In the genomic region with DNA sequence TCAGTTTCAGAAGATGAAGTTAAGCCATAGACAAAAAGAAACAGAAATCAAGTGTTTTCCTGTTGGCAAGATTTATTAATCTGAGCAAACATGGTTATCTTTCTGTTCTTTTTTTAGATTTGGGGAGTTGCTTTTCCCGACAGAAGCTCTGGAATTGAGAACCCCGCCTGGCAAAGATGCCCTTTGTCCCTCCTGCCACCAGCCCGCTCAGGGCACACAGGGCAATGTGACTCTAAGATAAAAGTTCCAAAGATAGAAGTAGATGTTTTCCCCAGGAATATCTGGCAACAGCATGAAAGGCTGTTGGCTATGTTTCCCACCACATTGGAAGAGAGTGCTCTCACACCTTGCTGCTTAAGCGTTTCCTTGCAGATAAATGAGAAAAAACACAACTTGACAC, we compare ENCODE assay signal across 18 mouse cellular contexts.
DNase-seq lines count a peak whose midpoint lies in the region; ATAC-seq and TF ChIP-seq lines count a peak whose summit lies in the region.
"Had no signal": no experiment of that assay in that cellular context is flagged by ENCODE, and none has a peak within 500 bp of the region (broad histone marks: within the 10 kb centered on the region; RNA-seq: fewer than 3 reads in every experiment).

No protein-coding gene starts in this region.

- H3K4me2 ChIP-seq in kidney, embryonic 15.5 days: no peak overlapping the region
- peak overlapping the region; percentile 19; the same call in 1 of the 2 replicates for H3K4me2 ChIP-seq in heart, embryonic 14.5 days (ENCODE audit: low read length)
- H3K4me2 ChIP-seq in intestine, postnatal 0 days (replicated peaks; ENCODE audit: low read depth): 0 out of 2 replicates have a peak overlapping the region, but pooled peaks have one; percentile 2
- H3K4me2 ChIP-seq: hindbrain, embryonic 15.5 days; liver, embryonic 15.5 days; midbrain, embryonic 13.5 days had no signal

- no peaks in the 10 kb centered on the region for H3K9me3 ChIP-seq in kidney, embryonic 15.5 days (replicated peaks)
- no peaks in the 10 kb centered on the region for H3K9me3 ChIP-seq in heart, embryonic 14.5 days (ENCODE audit: control insufficient read depth, low read length)
- no peaks in the 10 kb centered on the region for H3K9me3 ChIP-seq in intestine, postnatal 0 days (ENCODE audit: control insufficient read depth)
- H3K9me3 ChIP-seq: forebrain, embryonic 10.5 days; hindbrain, embryonic 15.5 days; liver, embryonic 15.5 days; midbrain, embryonic 13.5 days had no signal

- peak; percentile 8 for DNase-seq in adrenal gland, postnatal 14 days
- DNase-seq in adrenal gland, adult 18-20 months (ENCODE audit: low spot score in 2 of 2): no peak
- DNase-seq in kidney, adult 2 months: peak; percentile 64
- DNase-seq in right cerebral cortex, postnatal 25 days: no peak
- DNase-seq in lung, adult 18-20 months: no peak
- DNase-seq: cerebellum, adult 8-10 months; gastrocnemius, postnatal 36 days; layer of hippocampus, postnatal 36 days; right cerebral cortex, postnatal 14 days had no signal

- peaks cover 8% of the 10 kb centered on the region; the same call in 1 of the 2 replicates for H3K4me1 ChIP-seq in kidney, adult 2 months (ENCODE audit: control insufficient read depth, insufficient read depth, low read length)
- no peaks in the 10 kb centered on the region for H3K4me1 ChIP-seq in kidney, embryonic 15.5 days
- 0 out of 4 replicates have a peak, but pooled peaks cover 3 to 11% of the 10 kb centered on the region in 2 experiments for H3K4me1 ChIP-seq in heart, embryonic 14.5 days (ENCODE audit: control insufficient read depth in 2 of 2, insufficient read depth in 2 of 2, low read length in 2 of 2)
- H3K4me1 ChIP-seq in intestine, postnatal 0 days (replicated peaks; ENCODE audit: control insufficient read depth, insufficient read depth, low read length): no peaks in the 10 kb centered on the region; the same call in 1 of the 2 replicates
- H3K4me1 ChIP-seq: forebrain, embryonic 10.5 days; hindbrain, embryonic 15.5 days; liver, embryonic 15.5 days; midbrain, embryonic 13.5 days had no signal

- no peaks in the 10 kb centered on the region for H3K27me3 ChIP-seq in kidney, adult 2 months (replicated peaks; ENCODE audit: control insufficient read depth, insufficient read depth, low read length)
- no peaks in the 10 kb centered on the region for H3K27me3 ChIP-seq in kidney, embryonic 15.5 days
- no peaks in the 10 kb centered on the region for H3K27me3 ChIP-seq in heart, embryonic 14.5 days (ENCODE audit: control insufficient read depth, insufficient read depth, low read length)
- no peaks in the 10 kb centered on the region for H3K27me3 ChIP-seq in intestine, postnatal 0 days (replicated peaks; ENCODE audit: control insufficient read depth, insufficient read depth, low read length)
- H3K27me3 ChIP-seq: hindbrain, embryonic 15.5 days; liver, embryonic 15.5 days; midbrain, embryonic 13.5 days had no signal

- H3K36me3 ChIP-seq in kidney, adult 2 months (ENCODE audit: control insufficient read depth, insufficient read depth, low read length): no peaks in the 10 kb centered on the region
- H3K36me3 ChIP-seq in kidney, embryonic 15.5 days: no peaks in the 10 kb centered on the region
- H3K36me3 ChIP-seq in heart, embryonic 14.5 days (ENCODE audit: control insufficient read depth, insufficient read depth, low read length): no peaks in the 10 kb centered on the region
- no peaks in the 10 kb centered on the region for H3K36me3 ChIP-seq in intestine, postnatal 0 days (ENCODE audit: control insufficient read depth, insufficient read depth)
- H3K36me3 ChIP-seq: hindbrain, embryonic 15.5 days; liver, embryonic 15.5 days had no signal

- TF ChIP-seq CTCF in kidney, adult 2 months (conservative IDR thresholded peaks at IDR 0.05; ENCODE audit: insufficient read depth, insufficient read length, low read depth, low read length): no peak
- no peak for TF ChIP-seq CTCF in intestine, postnatal 0 days (IDR thresholded peaks at IDR 0.05; ENCODE audit: low read depth)

- no peak for TF ChIP-seq POLR2A in kidney, adult 2 months (IDR thresholded peaks at IDR 0.05; ENCODE audit: low read depth, low read length)

- no peak overlapping the region for H3K9ac ChIP-seq in kidney, embryonic 15.5 days
- no peak overlapping the region for H3K9ac ChIP-seq in heart, embryonic 14.5 days (ENCODE audit: low read length)
- H3K9ac ChIP-seq in intestine, postnatal 0 days (ENCODE audit: low read depth, low read length): no peak overlapping the region
- H3K9ac ChIP-seq: hindbrain, embryonic 15.5 days; liver, embryonic 15.5 days; midbrain, embryonic 13.5 days had no signal

- WGBS in kidney, adult 2 months: 36% methylated on average over 4 of the region's 4 CpGs
- WGBS in kidney, embryonic 15.5 days: 69% methylated on average over 4 of the region's 4 CpGs
- WGBS in heart, embryonic 14.5 days: 10% methylated on average over 4 of the region's 4 CpGs
- WGBS in intestine, postnatal 0 days: 36% methylated on average over 4 of the region's 4 CpGs

- no peak overlapping the region for H3K27ac ChIP-seq in kidney, adult 2 months (ENCODE audit: insufficient read depth, low read depth, low read length)
- H3K27ac ChIP-seq in kidney, embryonic 15.5 days: no peak overlapping the region
- H3K27ac ChIP-seq in heart, embryonic 14.5 days (replicated peaks in 1 of 2; ENCODE audit: control insufficient read depth in 1 of 2, insufficient read depth in 1 of 2, low read depth in 2 of 2, low read length in 2 of 2): peak overlapping the region in 1 of 2 experiments; percentile 4; a peak in 1 of 4 replicates
- no peak overlapping the region for H3K27ac ChIP-seq in intestine, postnatal 0 days (ENCODE audit: low read depth, low read length)
- H3K27ac ChIP-seq: forebrain, embryonic 10.5 days; hindbrain, embryonic 15.5 days; liver, embryonic 15.5 days; macrophage; midbrain, embryonic 13.5 days had no signal

- no peak overlapping the region for H3K4me3 ChIP-seq in kidney, adult 2 months (ENCODE audit: insufficient read depth, low read depth, low read length)
- no peak overlapping the region for H3K4me3 ChIP-seq in kidney, embryonic 15.5 days (replicated peaks)
- H3K4me3 ChIP-seq in heart, embryonic 14.5 days (ENCODE audit: control insufficient read depth in 1 of 2, insufficient read depth in 1 of 2, low read depth in 1 of 2, low read length in 2 of 2): no peak overlapping the region
- no peak overlapping the region for H3K4me3 ChIP-seq in intestine, postnatal 0 days (ENCODE audit: low read depth, low read length)
- H3K4me3 ChIP-seq: forebrain, embryonic 10.5 days; hindbrain, embryonic 15.5 days; liver, embryonic 15.5 days; midbrain, embryonic 13.5 days had no signal

- no peak for ATAC-seq in kidney, embryonic 15.5 days (replicated peaks; ENCODE audit: low FRiP score)
- ATAC-seq in heart, embryonic 14.5 days (ENCODE audit: insufficient number of reproducible peaks, insufficient read depth, low FRiP score, low read depth): no peak
- ATAC-seq in intestine, postnatal 0 days: peak; percentile 68
- ATAC-seq: midbrain, embryonic 13.5 days; Patski had no signal

Comparison
In these comparisons a context has a peak if more than half of its experiments do, and no peak if none do; other contexts are left out.
1. DNase-seq: peak in adrenal gland, postnatal 14 days (single experiment) and kidney, adult 2 months (single experiment); none in adrenal gland, adult 18-20 months (0 of 2), right cerebral cortex, postnatal 25 days (single experiment) and lung, adult 18-20 months (0 of 2).